Mouse (Mus musculus): ENCODE results near the gene F2r. TPM values are rescaled to one million over a fixed set of nuclear protein-coding genes. Genes with fewer than 3 reads are reported as not detected.

Gene F2r
- polyA plus RNA-seq (2014; fragmentation: Nextera tagmentation; extraction: Ambion mirVana) = 171 and 195 TPM in 2 replicates

DNA sequence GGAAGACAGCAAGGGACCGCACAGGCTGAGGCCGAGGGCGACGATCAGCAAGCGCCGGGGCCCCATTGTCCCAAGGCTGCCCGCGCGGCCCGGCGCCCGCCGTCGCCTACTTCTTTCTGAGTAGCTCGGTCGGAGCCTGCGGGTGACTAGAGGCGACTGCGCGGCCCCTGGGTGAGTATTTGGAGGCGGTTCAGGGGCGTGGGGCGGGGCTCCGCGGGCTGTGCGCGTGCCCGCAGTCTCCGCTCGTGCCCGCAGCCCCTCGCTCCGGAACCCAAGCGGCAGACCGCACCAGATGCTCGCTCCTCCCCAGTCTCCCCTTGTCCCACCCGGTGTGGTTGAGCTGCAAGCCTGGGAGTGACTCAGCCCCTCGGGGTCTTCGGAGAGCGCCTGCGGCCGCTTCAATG, at the start of gene F2r:
Gene F2r, minus strand, starts transcription at position 179 of the 404 bp plus-strand sequence.
- Histone ChIP-seq H3K9me3 (replicated peaks; ENCODE audit: control insufficient read depth, low read length) (no peaks in the 10 kb centered on the region), H3K4me3 (ENCODE audit: low read depth, low read length) (peak within 1 kb of the TSS; percentile 85), H3K36me3 (ENCODE audit: control insufficient read depth, insufficient read depth, low read length) (no peaks in the 10 kb centered on the region), H3K27ac (ENCODE audit: low read depth, low read length) (peak within 1 kb of the TSS; percentile 93), H3K4me2 (peak within 1 kb of the TSS; percentile 89), H3K9ac (ENCODE audit: low read depth, low read length) (peak within 1 kb of the TSS; percentile 96), H3K4me1 (ENCODE audit: control insufficient read depth, insufficient read depth, low read length) (peaks cover 31% of the 10 kb centered on the region), H3K27me3 (ENCODE audit: control insufficient read depth, insufficient read depth, low read length) (no peaks in the 10 kb centered on the region)
- peak; percentile 90 for ATAC-seq (replicated peaks; ENCODE audit: insufficient number of reproducible peaks, low FRiP score, low TSS enrichment)
- 0% methylated on average over 31 of the region's 42 CpGs for WGBS (ENCODE audit: insufficient replicate concordance)

DNA sequence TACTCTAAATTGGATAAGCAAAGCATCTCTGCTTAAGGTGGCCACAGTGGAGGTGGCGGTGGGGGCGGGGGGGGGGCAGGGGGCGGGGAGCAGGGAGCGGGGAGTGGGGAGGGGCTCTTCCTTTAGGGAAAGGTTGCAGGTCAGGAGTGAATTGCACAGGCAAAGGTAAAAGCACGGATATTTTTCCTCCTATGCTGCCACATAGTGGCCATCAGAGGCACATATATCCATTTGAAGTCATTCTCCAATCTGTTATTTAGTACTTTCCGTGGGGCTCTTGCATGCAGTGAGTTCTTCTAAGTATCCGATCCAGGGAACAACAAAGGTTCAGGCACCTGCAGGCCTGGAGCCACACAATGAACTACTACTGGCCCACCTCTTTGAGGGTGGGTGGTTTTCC, 49.0 kb upstream of the F2r start:
- 16% methylated on average over 3 of the region's 7 CpGs for WGBS (ENCODE audit: insufficient replicate concordance)

DNA sequence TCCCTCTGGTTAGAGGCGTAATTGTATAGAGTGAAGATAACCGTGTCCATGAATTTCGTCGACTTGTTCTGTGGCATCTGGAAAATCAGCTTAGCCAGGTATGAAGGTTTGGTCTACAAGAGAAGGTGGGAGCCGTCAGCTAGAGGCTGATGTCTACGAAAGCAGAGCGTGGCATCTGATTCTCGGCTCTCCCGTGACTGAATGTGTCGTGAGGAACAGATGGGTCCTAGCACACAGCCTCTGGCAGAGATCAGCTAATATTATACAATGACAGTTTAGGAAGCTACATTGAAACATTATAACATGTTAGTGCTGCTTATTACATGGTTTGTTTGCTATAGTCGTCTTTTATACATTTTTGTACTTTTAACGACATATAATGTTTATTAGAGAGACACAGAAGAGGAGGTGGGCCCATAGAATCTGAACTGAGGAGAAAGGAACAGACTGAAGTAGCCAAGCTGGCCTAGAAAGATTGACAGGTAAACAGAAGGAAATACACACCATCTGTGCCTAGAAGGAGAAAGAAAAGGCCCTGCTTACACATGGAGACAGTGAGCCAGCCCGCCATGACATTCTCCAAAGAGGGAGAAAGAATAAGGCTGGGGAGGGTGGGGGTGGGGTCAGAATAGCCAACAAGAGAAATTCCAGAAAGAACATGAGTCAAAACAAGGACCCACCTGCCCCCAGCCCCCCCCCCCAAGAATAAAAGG, 47.5 kb upstream of the F2r start:
- 89% methylated on average over 13 of the region's 13 CpGs for WGBS (ENCODE audit: insufficient replicate concordance)
- H3K36me3 ChIP-seq (ENCODE audit: control insufficient read depth, insufficient read depth, low read length) = peaks cover 2% of the 10 kb centered on the region; the same call in 1 of the 2 replicates
- H3K9me3 ChIP-seq (replicated peaks; ENCODE audit: control insufficient read depth, low read length) = no peaks in the 10 kb centered on the region
- H3K27ac ChIP-seq (ENCODE audit: low read depth, low read length) = no peak overlapping the region
- H3K27me3 ChIP-seq (ENCODE audit: control insufficient read depth, insufficient read depth, low read length) = no peaks in the 10 kb centered on the region
- H3K4me1 ChIP-seq (ENCODE audit: control insufficient read depth, insufficient read depth, low read length) = 0 out of 2 replicates have a peak, but pooled peaks cover 2% of the 10 kb centered on the region
- no peak overlapping the region for H3K4me2 ChIP-seq
- no peak overlapping the region for H3K9ac ChIP-seq (ENCODE audit: low read depth, low read length)
- H3K4me3 ChIP-seq (ENCODE audit: low read depth, low read length) = no peak overlapping the region
- no peak for ATAC-seq (replicated peaks; ENCODE audit: insufficient number of reproducible peaks, low FRiP score, low TSS enrichment)

More for the DNA sequence above, 49.0 kb upstream of the F2r start:
- Histone ChIP-seq H3K4me3 (ENCODE audit: low read depth, low read length) (no peak overlapping the region), H3K4me2 (0 out of 2 replicates have a peak overlapping the region, but pooled peaks have one; percentile 15), H3K4me1 (ENCODE audit: control insufficient read depth, insufficient read depth, low read length) (0 out of 2 replicates have a peak, but pooled peaks cover 8% of the 10 kb centered on the region), H3K27ac (ENCODE audit: low read depth, low read length) (no peak overlapping the region), H3K27me3 (ENCODE audit: control insufficient read depth, insufficient read depth, low read length) (no peaks in the 10 kb centered on the region), H3K9ac (ENCODE audit: low read depth, low read length) (no peak overlapping the region), H3K9me3 (replicated peaks; ENCODE audit: control insufficient read depth, low read length) (no peaks in the 10 kb centered on the region), H3K36me3 (ENCODE audit: control insufficient read depth, insufficient read depth, low read length) (peaks cover 2% of the 10 kb centered on the region; the same call in 1 of the 2 replicates)
- ATAC-seq (replicated peaks; ENCODE audit: insufficient number of reproducible peaks, low FRiP score, low TSS enrichment) = no peak

DNA sequence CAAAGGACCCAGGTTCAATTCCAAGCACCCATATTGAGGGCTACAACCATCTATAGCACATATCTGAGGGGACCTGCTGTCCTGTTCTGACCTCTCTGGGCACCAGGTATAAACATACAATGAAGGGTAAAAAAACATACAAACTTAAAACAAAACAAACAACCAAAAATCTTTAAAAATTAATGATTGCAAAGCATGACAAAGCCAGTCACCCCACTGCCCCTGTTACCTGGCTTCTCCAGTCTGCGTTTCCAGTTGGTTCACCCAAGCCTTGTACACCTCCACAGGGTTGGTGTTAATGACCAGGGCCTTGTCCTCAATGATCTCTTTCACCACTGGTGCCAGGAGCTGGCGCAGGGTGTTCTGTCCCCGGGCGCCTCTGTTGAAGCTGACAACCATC, 45.5 kb upstream of the F2r start:
- no peaks in the 10 kb centered on the region for H3K9me3 ChIP-seq (replicated peaks; ENCODE audit: control insufficient read depth, low read length)
- ATAC-seq (replicated peaks; ENCODE audit: insufficient number of reproducible peaks, low FRiP score, low TSS enrichment) = no peak
- H3K9ac ChIP-seq (ENCODE audit: low read depth, low read length) = no peak overlapping the region
- WGBS (ENCODE audit: insufficient replicate concordance) = 88% methylated on average over 4 of the region's 4 CpGs
- H3K36me3 ChIP-seq (ENCODE audit: control insufficient read depth, insufficient read depth, low read length) = peaks cover 2% of the 10 kb centered on the region; the same call in 1 of the 2 replicates
- no peak overlapping the region for H3K27ac ChIP-seq (ENCODE audit: low read depth, low read length)
- 0 out of 2 replicates have a peak, but pooled peaks cover 2% of the 10 kb centered on the region for H3K4me1 ChIP-seq (ENCODE audit: control insufficient read depth, insufficient read depth, low read length)
- no peaks in the 10 kb centered on the region for H3K27me3 ChIP-seq (ENCODE audit: control insufficient read depth, insufficient read depth, low read length)
- H3K4me3 ChIP-seq (ENCODE audit: low read depth, low read length) = no peak overlapping the region
- no peak overlapping the region for H3K4me2 ChIP-seq

DNA sequence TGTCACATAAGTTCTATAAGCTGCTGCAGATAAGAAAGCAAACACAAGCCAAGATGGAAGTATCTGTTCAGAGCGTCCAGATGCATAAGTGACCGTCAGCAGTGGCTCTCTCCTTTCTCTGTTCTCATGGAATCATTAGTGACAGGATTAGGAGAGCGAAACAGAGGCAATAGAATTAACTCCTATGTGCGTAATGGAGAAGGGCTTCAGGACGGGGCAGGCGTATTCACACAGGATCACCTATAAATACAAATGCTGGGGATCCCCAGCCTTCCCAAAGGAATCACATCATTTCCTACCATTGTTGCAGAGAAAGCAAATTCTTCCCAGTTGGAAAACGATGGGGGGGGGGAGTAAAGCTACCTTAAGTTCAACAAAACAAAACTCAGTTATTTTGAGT, 41.1 kb upstream of the F2r start:
- Histone ChIP-seq H3K4me1 (ENCODE audit: control insufficient read depth, insufficient read depth, low read length) (peaks cover 17% of the 10 kb centered on the region), H3K36me3 (ENCODE audit: control insufficient read depth, insufficient read depth, low read length) (peaks cover 2% of the 10 kb centered on the region; the same call in 1 of the 2 replicates), H3K27me3 (ENCODE audit: control insufficient read depth, insufficient read depth, low read length) (no peaks in the 10 kb centered on the region), H3K9ac (ENCODE audit: low read depth, low read length) (no peak overlapping the region), H3K4me2 (no peak overlapping the region), H3K27ac (ENCODE audit: low read depth, low read length) (peak overlapping the region; percentile 38; the same call in 1 of the 2 replicates), H3K4me3 (ENCODE audit: low read depth, low read length) (no peak overlapping the region), H3K9me3 (replicated peaks; ENCODE audit: control insufficient read depth, low read length) (no peaks in the 10 kb centered on the region)
- ATAC-seq (replicated peaks; ENCODE audit: insufficient number of reproducible peaks, low FRiP score, low TSS enrichment) = no peak
- 62% methylated on average over 7 of the region's 7 CpGs for WGBS (ENCODE audit: insufficient replicate concordance)

DNA sequence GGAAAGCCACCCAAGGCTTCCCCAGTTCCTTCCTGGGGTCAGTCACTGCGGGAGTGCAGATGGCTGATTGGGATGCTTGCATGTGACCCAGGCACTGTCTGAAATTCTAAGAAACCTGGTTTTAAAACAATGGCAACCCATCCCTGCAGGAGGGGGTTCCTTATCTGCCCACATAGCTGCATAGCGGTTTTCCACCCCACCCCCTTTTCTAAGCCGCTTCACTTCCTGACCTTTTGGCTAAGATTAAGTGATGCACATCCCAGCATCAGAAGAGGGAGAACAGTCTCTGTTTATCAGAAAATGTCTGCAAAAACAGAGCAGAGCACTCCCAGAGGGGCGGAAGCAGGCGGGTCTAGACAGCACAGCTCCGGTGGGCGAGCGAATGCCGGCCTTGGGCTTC, 38.9 kb upstream of the F2r start:
- no peaks in the 10 kb centered on the region for H3K27me3 ChIP-seq (ENCODE audit: control insufficient read depth, insufficient read depth, low read length)
- H3K27ac ChIP-seq (ENCODE audit: low read depth, low read length) = peak overlapping the region; percentile 59
- no peak overlapping the region for H3K4me3 ChIP-seq (ENCODE audit: low read depth, low read length)
- H3K9me3 ChIP-seq (replicated peaks; ENCODE audit: control insufficient read depth, low read length) = no peaks in the 10 kb centered on the region
- peaks cover 17% of the 10 kb centered on the region for H3K4me1 ChIP-seq (ENCODE audit: control insufficient read depth, insufficient read depth, low read length)
- ATAC-seq (replicated peaks; ENCODE audit: insufficient number of reproducible peaks, low FRiP score, low TSS enrichment) = peak; percentile 75
- 0 out of 2 replicates have a peak overlapping the region, but pooled peaks have one; percentile 10 for H3K9ac ChIP-seq (ENCODE audit: low read depth, low read length)
- 13% methylated on average over 9 of the region's 9 CpGs for WGBS (ENCODE audit: insufficient replicate concordance)
- no peaks in the 10 kb centered on the region; the same call in 1 of the 2 replicates for H3K36me3 ChIP-seq (ENCODE audit: control insufficient read depth, insufficient read depth, low read length)
- H3K4me2 ChIP-seq = peak overlapping the region; percentile 29

DNA sequence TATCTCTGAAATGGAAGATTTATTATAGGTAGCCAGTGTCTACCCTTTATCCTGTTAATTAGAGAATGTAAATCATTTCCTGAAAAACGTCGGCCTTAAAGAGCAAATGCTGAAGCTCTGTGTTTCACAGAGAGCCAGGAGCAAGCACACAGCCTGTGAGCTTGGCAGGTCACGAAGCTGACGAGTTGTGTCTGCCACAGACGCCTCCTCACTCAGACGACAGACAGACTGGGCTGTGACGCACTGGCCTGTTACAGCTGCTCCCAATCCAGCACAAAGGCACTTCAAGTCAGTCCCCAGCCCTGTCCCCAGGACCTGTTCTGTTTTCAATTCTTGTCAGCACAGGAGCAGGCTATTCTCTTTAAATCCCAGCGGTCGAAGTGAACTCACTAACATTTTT, 37.0 kb upstream of the F2r start:
- Histone ChIP-seq H3K4me2 (peak overlapping the region; percentile 5), H3K9ac (ENCODE audit: low read depth, low read length) (no peak overlapping the region), H3K4me1 (ENCODE audit: control insufficient read depth, insufficient read depth, low read length) (peaks cover 17% of the 10 kb centered on the region), H3K27me3 (ENCODE audit: control insufficient read depth, insufficient read depth, low read length) (no peaks in the 10 kb centered on the region), H3K4me3 (ENCODE audit: low read depth, low read length) (no peak overlapping the region), H3K36me3 (ENCODE audit: control insufficient read depth, insufficient read depth, low read length) (no peaks in the 10 kb centered on the region; the same call in 1 of the 2 replicates), H3K27ac (ENCODE audit: low read depth, low read length) (peak overlapping the region; percentile 85), H3K9me3 (replicated peaks; ENCODE audit: control insufficient read depth, low read length) (no peaks in the 10 kb centered on the region)
- 15% methylated on average over 9 of the region's 9 CpGs for WGBS (ENCODE audit: insufficient replicate concordance)
- no peak for ATAC-seq (replicated peaks; ENCODE audit: insufficient number of reproducible peaks, low FRiP score, low TSS enrichment)

DNA sequence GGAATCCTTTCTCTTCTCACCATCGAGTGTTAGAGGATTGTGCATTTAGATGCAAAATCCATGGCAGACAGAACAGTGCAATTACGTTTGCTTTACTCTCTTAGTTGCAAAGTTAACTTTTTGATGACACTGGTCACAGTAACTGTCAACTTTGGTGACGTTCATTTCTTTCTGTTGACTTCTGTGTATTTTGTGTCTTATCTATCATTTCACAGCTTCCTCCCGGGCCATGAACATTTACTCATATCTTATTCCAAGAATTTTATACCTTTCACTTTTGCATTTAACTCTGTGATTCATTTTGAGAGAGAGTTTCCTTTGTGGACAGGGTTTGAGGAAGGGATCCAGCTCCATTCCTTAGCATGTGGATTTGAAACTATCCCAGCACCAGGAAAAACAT, 35.4 kb upstream of the F2r start:
- no peaks in the 10 kb centered on the region for H3K27me3 ChIP-seq (ENCODE audit: control insufficient read depth, insufficient read depth, low read length)

More for the DNA sequence above, 35.4 kb upstream of the F2r start:
- 71% methylated on average over 4 of the region's 4 CpGs for whole genome bisulfite sequencing (ENCODE audit: insufficient replicate concordance)
- H3K4me3 ChIP-seq (ENCODE audit: low read depth, low read length) = no peak overlapping the region
- H3K36me3 ChIP-seq (ENCODE audit: control insufficient read depth, insufficient read depth, low read length) = no peaks in the 10 kb centered on the region; the same call in 1 of the 2 replicates
- H3K9ac ChIP-seq (ENCODE audit: low read depth, low read length) = no peak overlapping the region
- H3K4me1 ChIP-seq (ENCODE audit: control insufficient read depth, insufficient read depth, low read length) = peaks cover 17% of the 10 kb centered on the region
- H3K9me3 ChIP-seq (replicated peaks; ENCODE audit: control insufficient read depth, low read length) = no peaks in the 10 kb centered on the region
- H3K27ac ChIP-seq (ENCODE audit: low read depth, low read length) = no peak overlapping the region
- no peak for ATAC-seq (replicated peaks; ENCODE audit: insufficient number of reproducible peaks, low FRiP score, low TSS enrichment)
- H3K4me2 ChIP-seq = no peak overlapping the region
